Mouse (Mus musculus) liver, embryonic 14.5 days (tissue): ENCODE data around the gene Perp. TPM values are rescaled to one million over a fixed set of nuclear protein-coding genes. Genes with fewer than 3 reads are reported as not detected.

Experiments
- ATAC-seq: fragments of 200-750 bp; cut with Nextera tagmentation; 2 replicates; pipeline ENCODE4 v1.8.0; 2017; ENCODE audit warnings: moderate number of reproducible peaks, mild to moderate bottlenecking, moderate library complexity; ENCODE audit not compliant: insufficient read depth
- DNase-seq, 3 experiments: peaks; one replicate each; pipeline ENCODE4 v3.0.0-alpha.2; 2012 to 2013; ENCODE audit warnings: low read depth in 3 of 3, low spot score in 3 of 3
- H3K27ac ChIP-seq: fragments of 300-500 bp; sonication (generic); 2 replicates; pipeline ENCODE4 v1.5.1; 2014; ENCODE audit warnings: moderate library complexity, mild to moderate bottlenecking, control low read depth, inconsistent platforms
- H3K27me3 ChIP-seq: fragments of 300-500 bp; sonication (generic); 2 replicates; pipeline ENCODE4 v1.6.1; 2014; ENCODE audit warnings: mild to moderate bottlenecking, low read length, moderate library complexity; ENCODE audit not compliant: control insufficient read depth, insufficient read depth
- H3K36me3 ChIP-seq: fragments of 300-500 bp; sonication (generic); replicated peaks from 2 replicates; pipeline ENCODE4 v1.6.1; 2014; ENCODE audit warnings: low read depth; ENCODE audit not compliant: control insufficient read depth, insufficient read depth
- H3K4me1 ChIP-seq, 2 experiments: fragments of 200-500 bp in 1 of 2; fragments of 300-500 bp in 1 of 2; sonication (generic) in 1 of 2; replicated peaks; 2 replicates each; pipeline ENCODE4 v1.6.1; 2012 to 2014; ENCODE audit warnings: antibody characterized with exemption in 1 of 2, inconsistent platforms in 1 of 2, low read length in 1 of 2; ENCODE audit not compliant: control insufficient read depth in 2 of 2, insufficient read depth in 2 of 2
- H3K4me2 ChIP-seq: fragments of 300-500 bp; sonication (generic); 2 replicates; pipeline ENCODE4 v1.6.1; 2014; ENCODE audit warnings: low read depth, mild to moderate bottlenecking, control low read depth, moderate library complexity
- H3K4me3 ChIP-seq, 2 experiments: fragments of 200-500 bp in 1 of 2; fragments of 300-500 bp in 1 of 2; sonication (generic) in 1 of 2; 2 replicates each; pipeline ENCODE4 v1.5.1; 2012 to 2014; ENCODE audit warnings: low read depth in 2 of 2, low read length in 2 of 2, mild to moderate bottlenecking in 2 of 2, control low read depth in 1 of 2, inconsistent platforms in 1 of 2, moderate library complexity in 1 of 2; ENCODE audit not compliant: insufficient read depth in 1 of 2
- H3K9ac ChIP-seq: fragments of 300-500 bp; sonication (generic); replicated peaks from 2 replicates; pipeline ENCODE4 v1.6.1; 2014; ENCODE audit warnings: mild to moderate bottlenecking, control low read depth, moderate library complexity
- H3K9me3 ChIP-seq: fragments of 300-500 bp; sonication (generic); 2 replicates; pipeline ENCODE4 v1.6.1; 2016; ENCODE audit warnings: low read length, mixed read lengths; ENCODE audit not compliant: control insufficient read depth
- CTCF ChIP-seq: IDR thresholded peaks from 2 replicates; pipeline ENCODE4 v1.5.1; 2016; ENCODE audit warnings: antibody characterized with exemption, low read depth, control low read depth
- EP300 ChIP-seq: IDR thresholded peaks from 2 replicates; pipeline ENCODE4 v1.6.1; 2016; ENCODE audit warnings: antibody characterized with exemption, low read depth
- WGBS: fragments of 180-500 bp; shearing (Covaris S2); extraction: QIAGEN DNeasy Blood & Tissue Kit; methylation state at CpG from one replicate; pipeline ENCODE4 v1.1.7; 2014; ENCODE audit not compliant: insufficient replicate concordance; 5-methylcytosine and 5-hydroxymethylcytosine counted together
- polyA plus RNA-seq, 2 experiments: library from polyadenylated mRNA; depleted of rRNA in 1 of 2; stranded (reverse) in 1 of 2; unstranded in 1 of 2; fragments of >200 nt; fragmentation: Nextera tagmentation in 1 of 2; extraction: Ambion mirVana in 1 of 2; gene quantifications; 2 replicates each; pipeline versions ENCODE4 v1.2.1 to v1.2.3; 2012 to 2014

The Perp gene
- polyA plus RNA-seq (2012; rRNA removed) (6.5 and 7.5 TPM in 2 replicates), polyA plus RNA-seq (2014; fragmentation: Nextera tagmentation; extraction: Ambion mirVana) (14.6 and 15.7 TPM in 2 replicates)

GRCm38 (mm10) chr10:18844441-18845286 is at the start of gene Perp:
TSS of gene Perp (plus strand) at chr10:18845020.
- no peaks in the 10 kb centered on the region for H3K36me3 ChIP-seq
- H3K4me3 ChIP-seq, result peak within 1 kb of the TSS; percentile 39 to 56
- no peak within 1 kb of the TSS for H3K27ac ChIP-seq
- TF ChIP-seq CTCF (no peak), EP300 (no peak)
- H3K27me3 ChIP-seq, result peaks cover 17% of the 10 kb centered on the region
- ATAC-seq (peak; percentile 83), DNase-seq (peak in 2 of 3 experiments; percentile 23 to 31)
- H3K4me2 ChIP-seq, result peak within 1 kb of the TSS; percentile 67
- peak within 1 kb of the TSS; percentile 32; the same call in 1 of the 2 replicates for H3K9ac ChIP-seq
- H3K4me1 ChIP-seq, result no peaks in the 10 kb centered on the region; a peak in 1 of 4 replicates
- no peaks in the 10 kb centered on the region for H3K9me3 ChIP-seq
- WGBS, result 3% methylated on average over 50 of the region's 54 CpGs

GRCm38 (mm10) chr10:18811751-18812150 is 33.1 kb upstream of the Perp start:
- Histone ChIP-seq H3K36me3 (no peaks in the 10 kb centered on the region), H3K4me1 (no peaks in the 10 kb centered on the region), H3K27me3 (no peaks in the 10 kb centered on the region), H3K4me2 (no peak overlapping the region), H3K27ac (no peak overlapping the region), H3K4me3 (no peak overlapping the region), H3K9ac (no peak overlapping the region), H3K9me3 (no peaks in the 10 kb centered on the region)
- WGBS, result 63% methylated on average over 2 of the region's 2 CpGs
- ATAC-seq (no peak), DNase-seq (no peak)
- TF ChIP-seq CTCF (no peak), EP300 (no peak)

GRCm38 (mm10) chr10:18816560-18816959 is 28.3 kb upstream of the Perp start:
- H3K27ac ChIP-seq, result no peak overlapping the region
- no peak overlapping the region for H3K9ac ChIP-seq
- TF ChIP-seq CTCF (no peak), EP300 (no peak)
- H3K27me3 ChIP-seq, result no peaks in the 10 kb centered on the region
- 60% methylated on average over 5 of the region's 5 CpGs for WGBS
- no peaks in the 10 kb centered on the region for H3K36me3 ChIP-seq
- ATAC-seq (no peak), DNase-seq (no peak)
- H3K4me2 ChIP-seq, result no peak overlapping the region
- no peaks in the 10 kb centered on the region for H3K9me3 ChIP-seq
- no peak overlapping the region for H3K4me3 ChIP-seq
- no peaks in the 10 kb centered on the region for H3K4me1 ChIP-seq

GRCm38 (mm10) chr10:18825143-18825542 is 19.7 kb upstream of the Perp start:
- H3K9me3 ChIP-seq, result no peaks in the 10 kb centered on the region
- TF ChIP-seq CTCF (no peak), EP300 (no peak)
- H3K9ac ChIP-seq, result no peak overlapping the region
- ATAC-seq, result no peak
- DNase-seq, result no peak
- H3K4me3 ChIP-seq, result no peak overlapping the region
- H3K36me3 ChIP-seq, result no peaks in the 10 kb centered on the region
- H3K27me3 ChIP-seq, result no peaks in the 10 kb centered on the region
- no peak overlapping the region for H3K27ac ChIP-seq
- no peaks in the 10 kb centered on the region; a peak in 1 of 4 replicates for H3K4me1 ChIP-seq
- no peak overlapping the region for H3K4me2 ChIP-seq

GRCm38 (mm10) chr10:18826107-18826506 is 18.7 kb upstream of the Perp start:
- ATAC-seq (no peak), DNase-seq (no peak)
- H3K27ac ChIP-seq, result no peak overlapping the region
- H3K36me3 ChIP-seq, result no peaks in the 10 kb centered on the region
- no peak for TF ChIP-seq EP300
- TF ChIP-seq CTCF, result no peak
- no peaks in the 10 kb centered on the region for H3K9me3 ChIP-seq
- H3K4me3 ChIP-seq, result no peak overlapping the region
- no peaks in the 10 kb centered on the region for H3K27me3 ChIP-seq
- no peaks in the 10 kb centered on the region; a peak in 1 of 4 replicates for H3K4me1 ChIP-seq
- H3K4me2 ChIP-seq, result no peak overlapping the region
- 35% methylated on average over 2 of the region's 2 CpGs for WGBS
- no peak overlapping the region for H3K9ac ChIP-seq
